Mouse (Mus musculus) CH12.LX (cell line): ENCODE results near the gene March10. TPM values are rescaled to one million over a fixed set of nuclear protein-coding genes. Genes with fewer than 3 reads are reported as not detected.

Experiments used
- DNase-seq: peaks from one replicate; pipeline ENCODE4 v3.0.0-alpha.2; 2013; ENCODE audit errors: extremely low read depth
- H3K27ac ChIP-seq: 2 replicates; pipeline ENCODE4 v1.5.1; 2012; ENCODE audit warnings: low read depth, mild to moderate bottlenecking, control low read depth, moderate library complexity; ENCODE audit not compliant: insufficient read depth
- H3K27me3 ChIP-seq: replicated peaks from 2 replicates; pipeline ENCODE3; 2012; ENCODE audit warnings: inconsistent platforms
- H3K36me3 ChIP-seq, 2 experiments: replicated peaks in 1 of 2; 2 replicates each; pipeline versions ENCODE3 to v1.6.1; 2012; ENCODE audit warnings: inconsistent platforms in 1 of 2, low read length in 1 of 2, mild to moderate bottlenecking in 1 of 2, mixed read lengths in 1 of 2, moderate library complexity in 1 of 2; ENCODE audit not compliant: control insufficient read depth in 1 of 2, insufficient read depth in 1 of 2
- H3K4me1 ChIP-seq, 2 experiments: 2 replicates each; pipeline ENCODE4 v1.6.1; 2012; ENCODE audit warnings: inconsistent platforms in 1 of 2, moderate library complexity in 1 of 2; ENCODE audit not compliant: insufficient read depth in 2 of 2, control insufficient read depth in 1 of 2
- H3K4me2 ChIP-seq: 2 replicates; pipeline ENCODE4 v1.6.1; 2012; ENCODE audit warnings: low read depth, mild to moderate bottlenecking, control low read depth; ENCODE audit not compliant: poor library complexity, insufficient read depth, severe bottlenecking
- H3K4me3 ChIP-seq, 3 experiments: fragments of 150-350 bp in 1 of 3; sonication (generic) in 1 of 3; replicated peaks in 1 of 3; 2 replicates each; pipeline versions ENCODE3 to v1.5.1; 2011 to 2012; ENCODE audit warnings: low read depth in 2 of 3, low read length in 2 of 3, mild to moderate bottlenecking in 2 of 3, moderate library complexity in 2 of 3, control low read depth in 1 of 3, improper control_type of control experiment in 1 of 3, inconsistent platforms in 1 of 3, mixed read lengths in 1 of 3; ENCODE audit not compliant: poor library complexity in 1 of 3
- H3K79me2 ChIP-seq: replicated peaks from 2 replicates; pipeline ENCODE4 v1.6.1; 2012; ENCODE audit warnings: mild to moderate bottlenecking, moderate library complexity; ENCODE audit not compliant: control insufficient read depth, poor library complexity, insufficient read depth, severe bottlenecking; ENCODE audit errors: extremely low read depth
- H3K9ac ChIP-seq: 2 replicates; pipeline ENCODE4 v1.6.1; 2012; ENCODE audit warnings: low read depth, mild to moderate bottlenecking, control low read depth, moderate library complexity; ENCODE audit not compliant: insufficient read depth
- H3K9me3 ChIP-seq: replicated peaks from 2 replicates; pipeline ENCODE3; 2012; ENCODE audit warnings: low read length, inconsistent platforms, mixed read lengths
- BHLHE40 ChIP-seq: IDR thresholded peaks from 2 replicates; pipeline ENCODE4 v1.6.1; 2011; ENCODE audit warnings: mild to moderate bottlenecking, low read depth, low read length, improper control_type of control experiment
- CHD1 ChIP-seq: IDR thresholded peaks from 2 replicates; pipeline ENCODE4 v1.6.1; 2012; ENCODE audit warnings: low read depth, low read length, improper control_type of control experiment, inconsistent platforms
- CHD2 ChIP-seq: IDR thresholded peaks from 2 replicates; pipeline ENCODE4 v1.6.1; 2011; ENCODE audit warnings: low read length, improper control_type of control experiment
- CTCF ChIP-seq, 2 experiments: IDR thresholded peaks in 1 of 2; conservative IDR thresholded peaks in 1 of 2; 2 replicates each; pipeline ENCODE4 v1.5.1; 2011 to 2012; ENCODE audit warnings: low read depth in 2 of 2, low read length in 2 of 2, improper control_type of control experiment in 1 of 2, inconsistent platforms in 1 of 2, mild to moderate bottlenecking in 1 of 2, moderate library complexity in 1 of 2
- E2F4 ChIP-seq: IDR thresholded peaks from 2 replicates; pipeline ENCODE4 v1.6.1; 2011; ENCODE audit warnings: low read depth, low read length, improper control_type of control experiment; ENCODE audit not compliant: insufficient replicate concordance
- EP300 ChIP-seq: IDR thresholded peaks from 2 replicates; pipeline ENCODE4 v1.6.1; 2011; ENCODE audit warnings: low read length, improper control_type of control experiment
- GABPA ChIP-seq: IDR thresholded peaks from 2 replicates; pipeline ENCODE4 v1.6.1; 2012; ENCODE audit warnings: low read depth, low read length, improper control_type of control experiment, inconsistent platforms; ENCODE audit not compliant: insufficient replicate concordance
- IRF4 ChIP-seq: IDR thresholded peaks from 2 replicates; pipeline ENCODE4 v1.6.1; 2014; ENCODE audit warnings: low read depth, mild to moderate bottlenecking, inconsistent platforms, low read length, improper control_type of control experiment
- JUN ChIP-seq: IDR thresholded peaks from 2 replicates; pipeline ENCODE4 v1.6.1; 2011; ENCODE audit warnings: low read depth, mild to moderate bottlenecking, low read length, improper control_type of control experiment, moderate library complexity; ENCODE audit not compliant: insufficient read depth
- MAFK ChIP-seq: IDR thresholded peaks from 2 replicates; pipeline ENCODE4 v1.6.1; 2011; ENCODE audit warnings: low read length, improper control_type of control experiment; ENCODE audit not compliant: insufficient replicate concordance
- MAX ChIP-seq: IDR thresholded peaks from 2 replicates; pipeline ENCODE4 v1.6.1; 2011; ENCODE audit warnings: low read length, improper control_type of control experiment
- MAZ ChIP-seq: IDR thresholded peaks from 2 replicates; pipeline ENCODE4 v1.6.1; 2012; ENCODE audit warnings: low read depth, mild to moderate bottlenecking, inconsistent platforms, low read length, improper control_type of control experiment, moderate library complexity
- MXI1 ChIP-seq: IDR thresholded peaks from 2 replicates; pipeline ENCODE4 v1.6.1; 2011; ENCODE audit warnings: mild to moderate bottlenecking, low read depth, low read length, improper control_type of control experiment
- MYC ChIP-seq: IDR thresholded peaks from 2 replicates; pipeline ENCODE4 v1.6.1; 2011; ENCODE audit warnings: low read depth, mild to moderate bottlenecking, improper control_type of control experiment, low read length
- POLR2AphosphoS2 ChIP-seq: IDR thresholded peaks from 2 replicates; pipeline ENCODE4 v1.6.1; 2011; ENCODE audit warnings: low read depth, low read length, improper control_type of control experiment
- RAD21 ChIP-seq: IDR thresholded peaks from 2 replicates; pipeline ENCODE4 v1.6.1; 2011; ENCODE audit warnings: low read depth, mild to moderate bottlenecking, low read length, improper control_type of control experiment, moderate library complexity
- RCOR1 ChIP-seq: conservative IDR thresholded peaks from 2 replicates; pipeline ENCODE4 v1.6.1; 2012; ENCODE audit warnings: low read depth, mild to moderate bottlenecking, inconsistent platforms, low read length, improper control_type of control experiment
- SIN3A ChIP-seq: IDR thresholded peaks from 2 replicates; pipeline ENCODE4 v1.6.1; 2012; ENCODE audit warnings: low read length, improper control_type of control experiment, inconsistent platforms
- TBP ChIP-seq: conservative IDR thresholded peaks from 2 replicates; pipeline ENCODE4 v1.6.1; 2011; ENCODE audit warnings: low read depth, low read length, improper control_type of control experiment
- UBTF ChIP-seq: IDR thresholded peaks from 2 replicates; pipeline ENCODE4 v1.6.1; 2012; ENCODE audit warnings: low read depth, mild to moderate bottlenecking, inconsistent platforms, low read length, improper control_type of control experiment, moderate library complexity
- USF1 ChIP-seq: IDR thresholded peaks from 2 replicates; pipeline ENCODE4 v1.6.1; 2014; ENCODE audit warnings: low read depth, mild to moderate bottlenecking, inconsistent platforms, low read length, improper control_type of control experiment
- ZNF384 ChIP-seq: IDR thresholded peaks from 2 replicates; pipeline ENCODE4 v1.6.1; 2012; ENCODE audit warnings: low read depth, low read length, improper control_type of control experiment, inconsistent platforms
- dilution Hi-C: fragments of 300-500 bp; cut with MboI; formaldehyde crosslinking; loops from 2 replicates; pipeline ENCODE4 v1.14.3; 2020; ENCODE audit warnings: low sequenced_read_pairs; ENCODE audit not compliant: extremely low pct_unique_long_range_greater_than_20kb, extremely low pct_ligation_motif_present
- in situ Hi-C: fragments of 300-500 bp; cut with MboI; formaldehyde crosslinking; loops from 3 replicates; pipeline ENCODE4 v1.14.3; 2019; ENCODE audit warnings: low sequenced_read_pairs, low pct_ligation_motif_present, low pct_unique_long_range_greater_than_20kb, mixed read lengths
- polyA plus RNA-seq: library from polyadenylated mRNA; unstranded; fragments of >175 nt; gene quantifications from 2 replicates; pipeline ENCODE4 v1.2.1, GENCODE M21; 2012; ENCODE audit warnings: low read depth; ENCODE audit not compliant: insufficient read length
- total RNA-seq, 2 experiments: library from RNA; depleted of rRNA; stranded (reverse); fragments of 300-350 nt in 1 of 2; fragments of >200 nt in 1 of 2; gene quantifications; 2 replicates each; pipeline ENCODE4 v1.2.3; 2012 to 2014

March10 gene
- total and polyA plus RNA-seq, 3 experiments = not detected

- in situ Hi-C loops = no loop called here
- H3K4me1 ChIP-seq = peaks cover 3 to 13% of the 10 kb centered on the region in 2 experiments; a peak in 3 of 4 replicates
- H3K79me2 ChIP-seq = no peaks in the 10 kb centered on the region
- H3K9ac ChIP-seq = no peak overlapping the region
- H3K27ac ChIP-seq = no peak overlapping the region
- no peak for DNase-seq
- H3K36me3 ChIP-seq = no peaks in the 10 kb centered on the region
- TF ChIP-seq CTCF (conservative IDR thresholded peaks at IDR 0.05 in 1 of 2, IDR thresholded peaks at IDR 0.05 in 1 of 2; ENCODE audit: low read depth in 2 of 2, low read length in 2 of 2) (no peak), E2F4 (no peak), UBTF (no peak), USF1 (no peak), TBP (no peak), RCOR1 (no peak), CHD2 (no peak), MAX (no peak)
- H3K27me3 ChIP-seq = no peaks in the 10 kb centered on the region
- no peaks in the 10 kb centered on the region for H3K9me3 ChIP-seq
- dilution Hi-C loops = no loop called here
- no peak overlapping the region for H3K4me3 ChIP-seq
- H3K4me2 ChIP-seq = no peak overlapping the region
Observed at GRCm38 (mm10) chr11:105352954-105353890, 103.3 kb downstream of the March10 start.

- in situ Hi-C loops (no loop called here), dilution Hi-C loops (no loop called here)
- DNase-seq = no peak
- Histone ChIP-seq H3K9me3 (no peaks in the 10 kb centered on the region), H3K79me2 (no peaks in the 10 kb centered on the region), H3K9ac (no peak overlapping the region), H3K36me3 (no peaks in the 10 kb centered on the region), H3K4me3 (no peak overlapping the region), H3K27ac (no peak overlapping the region), H3K4me1 (peaks cover 9 to 23% of the 10 kb centered on the region in 2 experiments; a peak in 3 of 4 replicates), H3K27me3 (no peaks in the 10 kb centered on the region), H3K4me2 (no peak overlapping the region)
- TF ChIP-seq RAD21 = no peak
- no peak for TF ChIP-seq IRF4
- no peak for TF ChIP-seq CHD2
- TF ChIP-seq BHLHE40 = no peak
- TF ChIP-seq POLR2AphosphoS2 = no peak
- no peak for TF ChIP-seq E2F4
- no peak for TF ChIP-seq GABPA
- TF ChIP-seq MXI1 = no peak
- no peak for TF ChIP-seq TBP
- no peak for TF ChIP-seq CHD1
- TF ChIP-seq ZNF384 = no peak
- no peak for TF ChIP-seq MAFK
- no peak for TF ChIP-seq JUN
- no peak for TF ChIP-seq SIN3A
- TF ChIP-seq MYC = no peak
- no peak for TF ChIP-seq EP300
- TF ChIP-seq MAZ = no peak
Observed at GRCm38 (mm10) chr11:105352152-105352551, 104.4 kb downstream of the March10 start.
